Mouse (Mus musculus): Measurements from ENCODE around the gene Bri3bp. TPM values are rescaled to one million over a fixed set of nuclear protein-coding genes. Genes with fewer than 3 reads are reported as not detected.

Gene Bri3bp
- polyA plus RNA-seq, 2 experiments, result 15.0 to 30.0 TPM

DNA sequence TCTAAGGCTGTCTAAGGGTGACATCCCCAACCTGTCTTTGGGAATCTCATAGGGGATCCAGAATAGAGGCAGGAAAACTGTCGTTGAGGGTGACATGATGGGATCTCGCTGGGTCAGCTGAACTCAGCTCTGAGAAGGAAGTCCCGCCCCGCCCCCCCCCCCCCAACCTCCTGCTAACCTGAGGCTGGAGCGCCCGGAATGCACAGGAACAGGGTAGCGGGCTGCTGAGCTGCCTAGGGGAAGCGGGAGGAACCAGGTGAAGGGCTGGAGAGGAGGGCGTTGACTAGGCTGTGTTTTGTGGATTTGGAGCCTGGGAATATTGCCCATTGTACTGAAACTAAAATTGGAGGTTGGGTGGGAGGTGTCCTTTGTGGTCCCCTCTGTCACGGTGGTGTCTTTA lies 66.6 kb downstream of the Bri3bp start:
- H3K27me3 ChIP-seq (ENCODE audit: control insufficient read depth, insufficient read depth, low read length), result no peaks in the 10 kb centered on the region
- TF ChIP-seq POLR2A (IDR thresholded peaks at IDR 0.05; ENCODE audit: borderline replicate concordance, extremely low read depth, insufficient read depth, insufficient read length), result no peak
- ATAC-seq (ENCODE audit: low FRiP score, low read depth) (no peak), DNase-seq (ENCODE audit: low spot score) (no peak)
- no peaks in the 10 kb centered on the region for H3K4me1 ChIP-seq (ENCODE audit: control insufficient read depth, insufficient read depth, low read length)
- H3K27ac ChIP-seq (replicated peaks; ENCODE audit: low read depth, low read length), result no peak overlapping the region
- no peak overlapping the region for H3K4me3 ChIP-seq (replicated peaks; ENCODE audit: low read length)
- H3K9me3 ChIP-seq (ENCODE audit: control insufficient read depth, low read length), result no peaks in the 10 kb centered on the region
- no peak overlapping the region for H3K9ac ChIP-seq (ENCODE audit: low read depth, low read length, severe bottlenecking)
- H3K4me2 ChIP-seq (replicated peaks; ENCODE audit: low read depth, low read length, severe bottlenecking), result no peak overlapping the region
- H3K36me3 ChIP-seq (ENCODE audit: control insufficient read depth, insufficient read depth, low read length), result peaks cover 63% of the 10 kb centered on the region
- 95% methylated on average over 10 of the region's 10 CpGs for WGBS

DNA sequence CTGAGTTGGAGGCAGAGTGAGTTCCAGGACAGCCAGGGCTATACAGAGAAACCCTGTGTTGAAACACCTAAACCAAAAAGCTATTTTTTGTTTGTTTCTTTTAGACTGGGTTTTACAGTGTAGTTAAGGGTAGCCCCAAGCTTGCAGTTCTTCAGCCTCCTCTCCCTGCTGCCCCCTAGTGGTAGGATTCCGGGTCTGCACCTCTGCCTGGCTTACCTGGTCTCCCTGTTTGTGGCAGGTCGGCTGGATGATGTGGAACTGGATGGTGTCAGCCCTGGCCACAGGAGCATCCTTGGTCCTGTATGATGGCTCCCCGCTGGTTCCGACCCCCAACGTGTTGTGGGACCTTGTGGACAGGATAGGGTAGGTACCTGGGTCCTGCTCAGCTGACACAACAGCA lies 68.2 kb downstream of the Bri3bp start:
- peak; percentile 22 for DNase-seq (ENCODE audit: low spot score)
- Histone ChIP-seq H3K27me3 (ENCODE audit: control insufficient read depth, insufficient read depth, low read length) (no peaks in the 10 kb centered on the region), H3K4me1 (ENCODE audit: control insufficient read depth, insufficient read depth, low read length) (no peaks in the 10 kb centered on the region), H3K9ac (ENCODE audit: low read depth, low read length, severe bottlenecking) (no peak overlapping the region), H3K27ac (replicated peaks; ENCODE audit: low read depth, low read length) (no peak overlapping the region), H3K4me3 (replicated peaks; ENCODE audit: low read length) (no peak overlapping the region), H3K9me3 (ENCODE audit: control insufficient read depth, low read length) (no peaks in the 10 kb centered on the region), H3K36me3 (ENCODE audit: control insufficient read depth, insufficient read depth, low read length) (peaks cover 63% of the 10 kb centered on the region), H3K4me2 (replicated peaks; ENCODE audit: low read depth, low read length, severe bottlenecking) (no peak overlapping the region)
- WGBS, result 51% methylated on average over 5 of the region's 5 CpGs
- TF ChIP-seq POLR2A (IDR thresholded peaks at IDR 0.05; ENCODE audit: borderline replicate concordance, extremely low read depth, insufficient read depth, insufficient read length), result no peak
- no peak for ATAC-seq (ENCODE audit: low FRiP score, low read depth)

Small RNAs within 50 kb of the gene (microRNA-seq; reads per million reads assigned to microRNA genes)
- not detected for gene Gm27551

Other genes starting within 250 kb of the Bri3bp start
- 67.7 and 85.6 TPM in 2 replicates for gene Scarb1, start 100.5 kb upstream of the Bri3bp start, polyA plus RNA-seq (2012; rRNA removed)
- gene Scarb1, start 100.5 kb upstream of the Bri3bp start, polyA plus RNA-seq (2014; fragmentation: Nextera tagmentation; extraction: Ambion mirVana), result 40.1 and 43.9 TPM in 2 replicates
- gene Gm10382, start 52.2 kb upstream of the Bri3bp start, polyA plus RNA-seq (2012; rRNA removed), result 0.08 and 0.26 TPM in 2 replicates
- 0.17 and 0.45 TPM in 2 replicates for gene Gm10382, start 52.2 kb upstream of the Bri3bp start, polyA plus RNA-seq (2014; fragmentation: Nextera tagmentation; extraction: Ambion mirVana)
- 643 and 660 TPM in 2 replicates for gene Ubc, start 51.4 kb upstream of the Bri3bp start, polyA plus RNA-seq (2012; rRNA removed)
- 949 and 1,033 TPM in 2 replicates for gene Ubc, start 51.4 kb upstream of the Bri3bp start, polyA plus RNA-seq (2014; fragmentation: Nextera tagmentation; extraction: Ambion mirVana)
- gene Dhx37, start 7.4 kb upstream of the Bri3bp start, polyA plus RNA-seq (2012; rRNA removed), result 21.9 and 25.5 TPM in 2 replicates
- gene Dhx37, start 7.4 kb upstream of the Bri3bp start, polyA plus RNA-seq (2014; fragmentation: Nextera tagmentation; extraction: Ambion mirVana), result 5.4 and 8.9 TPM in 2 replicates
- 35.5 and 42.4 TPM in 2 replicates for gene Aacs, start 34.2 kb downstream of the Bri3bp start, polyA plus RNA-seq (2012; rRNA removed)
- gene Aacs, start 34.2 kb downstream of the Bri3bp start, polyA plus RNA-seq (2014; fragmentation: Nextera tagmentation; extraction: Ambion mirVana), result 35.9 and 43.3 TPM in 2 replicates
- 0.23 and 0.36 TPM in 2 replicates for gene Tmem132b, start 90.2 kb downstream of the Bri3bp start, polyA plus RNA-seq (2012; rRNA removed)
- gene Tmem132b, start 90.2 kb downstream of the Bri3bp start, polyA plus RNA-seq (2014; fragmentation: Nextera tagmentation; extraction: Ambion mirVana), result 0.28 and 0.53 TPM in 2 replicates